Mouse (Mus musculus) kidney, adult 11 months (tissue): Measurements from ENCODE around the gene Rps6ka5.

Experiments
- DNase-seq: peaks from one replicate; pipeline ENCODE4 v3.0.0; 2022

Gene Rps6ka5

DNA sequence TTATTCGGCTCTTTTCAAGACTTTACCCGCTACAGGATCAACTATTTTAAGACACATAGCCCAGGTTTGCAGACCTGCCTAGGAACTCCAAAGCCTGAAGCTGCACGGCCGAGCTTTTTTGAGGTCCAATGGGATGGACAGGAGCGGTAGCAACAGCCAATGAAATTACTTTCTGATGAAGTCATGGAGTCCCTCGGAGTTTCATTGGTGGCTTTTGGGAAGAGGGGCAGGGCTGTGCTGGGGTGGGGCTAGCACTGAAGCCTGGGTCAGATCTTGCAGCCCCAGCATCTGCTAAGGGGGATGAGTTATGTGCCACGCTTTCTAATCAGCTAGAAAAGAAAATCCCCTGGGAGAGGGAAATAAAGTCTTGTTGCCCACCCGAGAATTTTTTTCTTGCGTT, 199.0 kb downstream of the Rps6ka5 start:
- peak; percentile 77 for DNase-seq

DNA sequence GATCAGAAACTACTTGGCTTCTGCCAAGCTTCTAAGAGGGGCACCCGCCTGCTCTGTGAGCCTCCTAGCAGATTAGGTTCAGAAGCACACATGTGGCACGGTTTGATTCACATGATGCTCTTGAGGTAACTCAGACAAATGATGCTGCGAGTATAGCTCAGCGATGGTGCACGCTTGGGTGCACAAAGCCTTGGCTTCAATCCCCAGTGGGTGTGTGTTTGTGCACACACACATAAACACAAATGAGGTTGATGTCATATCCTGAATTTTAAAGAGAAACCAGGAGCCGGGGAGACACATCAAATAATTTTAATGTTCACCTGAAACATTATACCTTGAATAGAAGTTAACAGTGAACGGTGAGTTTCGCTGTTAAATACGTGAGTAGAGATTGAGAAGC, 199.5 kb downstream of the Rps6ka5 start:
- no peak for DNase-seq

DNA sequence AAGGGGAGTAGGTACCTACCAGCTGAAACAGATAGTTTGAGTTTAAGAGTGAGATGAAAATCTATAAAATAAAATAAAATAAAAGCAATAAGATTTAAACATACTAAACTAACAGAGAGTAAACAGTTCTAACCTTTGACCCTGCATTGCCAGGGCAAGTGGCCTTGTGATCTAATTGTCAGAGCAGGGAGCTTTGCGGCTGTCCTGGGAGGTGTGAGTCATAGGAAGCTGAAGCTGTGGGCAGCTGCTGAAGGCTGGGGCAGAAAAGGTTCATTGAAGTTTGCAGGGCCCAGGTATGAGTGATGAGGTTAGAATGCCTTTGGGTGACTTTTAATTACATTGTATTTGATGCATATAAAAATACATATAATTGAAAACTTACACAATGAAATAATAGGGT, 200.8 kb downstream of the Rps6ka5 start:
- no peak for DNase-seq

DNA sequence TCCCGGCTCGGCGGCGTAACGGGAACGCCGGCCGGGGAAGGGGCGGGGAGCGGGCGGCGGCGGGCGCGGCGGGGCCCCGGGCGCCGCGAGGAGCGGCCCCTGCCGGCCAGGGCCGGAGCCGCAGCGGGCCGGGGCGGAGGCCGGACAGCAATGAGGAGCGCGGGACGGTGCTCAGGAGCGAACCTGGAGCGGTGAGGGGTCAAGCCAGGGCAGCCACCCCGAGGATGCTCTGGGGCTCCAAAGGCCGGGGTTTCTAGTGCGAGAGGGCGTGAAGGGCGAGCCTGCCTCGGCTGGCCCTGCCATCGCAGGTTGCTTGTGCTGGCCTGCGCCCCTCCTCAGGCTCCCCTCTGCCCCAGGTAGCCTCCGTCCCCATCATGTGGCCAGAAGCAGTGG, 206.0 kb downstream of the Rps6ka5 start, which contains the start of gene Ttc7b:
Ttc7b (minus strand) TSS at position 33 of the 393 bp plus-strand sequence.
- DNase-seq = peak; percentile 60

DNA sequence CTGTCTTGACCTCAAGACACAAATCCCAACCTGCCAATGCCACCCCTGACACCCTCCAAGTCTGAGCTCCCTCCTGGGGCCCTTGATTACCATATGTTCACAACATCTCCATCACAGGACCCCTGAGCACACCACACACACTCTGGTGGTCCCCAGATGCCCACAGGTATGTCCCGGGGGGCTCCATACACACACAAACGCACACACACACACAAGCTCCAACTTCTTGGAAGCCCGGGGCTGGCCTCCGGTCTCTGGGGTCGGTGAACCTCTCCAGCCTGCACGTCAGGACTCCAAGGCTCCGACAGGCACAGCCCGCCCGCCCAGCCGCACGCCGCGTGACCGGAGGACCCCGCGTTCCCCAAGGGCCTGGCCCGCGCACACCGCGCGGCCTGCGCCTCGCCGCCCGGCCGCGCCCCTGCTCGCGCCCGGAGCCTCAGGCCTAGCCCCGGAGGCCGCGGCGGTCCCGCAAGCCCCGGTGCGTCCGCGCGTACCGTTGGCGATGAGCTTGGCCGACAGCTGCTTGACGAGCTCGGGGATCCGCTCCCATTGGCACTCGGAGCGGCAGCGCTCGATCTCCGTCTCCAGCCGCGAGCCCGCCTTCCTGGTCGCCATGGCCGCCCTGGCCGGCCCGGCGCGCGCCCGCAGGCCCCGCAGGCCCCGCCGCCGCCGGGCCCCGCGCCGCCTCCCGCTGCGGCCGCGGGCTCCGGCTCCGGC, 206.5 kb downstream of the Rps6ka5 start:
- peak; percentile 55 for DNase-seq

DNA sequence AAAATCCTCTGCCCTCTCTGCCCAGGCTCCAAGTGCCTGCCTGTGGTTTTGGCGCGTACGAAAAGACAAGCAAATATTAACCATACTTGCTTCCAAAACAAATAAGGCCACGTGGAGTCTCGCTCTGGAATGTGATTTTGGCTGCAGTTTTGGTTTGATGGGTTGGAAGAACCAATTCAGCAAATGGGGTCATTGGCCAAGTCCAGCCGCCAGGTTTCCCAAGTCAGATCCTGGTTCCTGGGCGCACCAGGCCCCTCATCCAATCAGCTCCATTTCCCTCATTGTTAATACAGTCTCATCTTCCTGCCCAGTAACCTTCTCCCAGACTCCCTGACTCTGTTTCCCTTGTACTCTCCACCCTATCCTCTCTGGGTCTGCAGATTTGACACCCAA, 207.1 kb downstream of the Rps6ka5 start:
- peak; percentile 88 for DNase-seq

DNA sequence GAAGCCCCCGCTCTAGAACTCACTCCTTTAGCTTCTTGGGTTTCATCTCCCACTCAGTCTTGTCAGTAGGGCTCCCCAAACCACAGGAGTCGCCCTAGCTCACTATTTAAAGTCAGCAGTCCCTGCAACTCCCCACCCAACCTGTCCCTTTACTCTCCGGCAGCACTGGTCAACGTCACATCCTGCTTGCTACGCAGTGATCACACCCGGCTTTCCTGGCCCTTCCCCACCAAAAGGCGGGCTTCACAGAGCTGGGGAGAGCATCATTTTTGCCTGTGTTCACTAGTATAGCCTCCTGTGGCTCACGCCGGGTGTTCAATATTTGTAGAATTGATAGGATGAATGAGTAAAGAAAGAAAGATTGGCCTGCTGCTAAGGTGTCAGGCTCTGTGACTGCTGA, 209.4 kb downstream of the Rps6ka5 start:
- DNase-seq = no peak

DNA sequence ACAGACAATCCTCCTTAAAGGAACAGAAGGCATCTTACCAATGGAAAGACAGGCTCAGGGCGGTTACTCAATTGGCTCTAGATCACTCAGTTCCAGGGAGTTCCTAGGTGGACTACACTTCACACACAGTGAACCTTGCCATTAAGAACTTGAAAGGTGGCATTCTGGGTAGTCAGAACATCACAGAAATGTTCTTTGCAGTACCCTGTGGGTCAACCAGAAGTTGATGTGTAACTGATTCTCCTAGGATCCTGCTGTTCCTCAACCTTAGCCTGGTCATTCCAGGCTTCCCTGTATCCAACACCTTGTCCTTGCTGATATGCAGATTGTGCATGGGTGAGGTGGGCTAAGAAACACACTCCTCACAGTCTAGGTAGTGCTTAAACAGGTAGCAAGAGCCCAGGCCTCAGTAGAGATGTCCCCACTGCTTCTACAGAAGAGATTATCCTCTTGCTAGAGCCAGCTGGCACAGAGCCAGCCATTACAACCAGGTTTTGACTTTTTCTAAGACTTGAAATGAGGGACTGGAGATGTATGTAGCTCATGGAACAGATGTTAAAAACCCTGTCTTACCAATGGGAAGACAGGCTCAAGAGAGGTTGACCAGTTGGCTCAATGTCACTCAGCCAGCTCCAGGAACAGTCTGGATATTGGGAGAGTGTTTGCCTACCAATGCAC, 210.5 kb downstream of the Rps6ka5 start:
- DNase-seq = peak; percentile 68

DNA sequence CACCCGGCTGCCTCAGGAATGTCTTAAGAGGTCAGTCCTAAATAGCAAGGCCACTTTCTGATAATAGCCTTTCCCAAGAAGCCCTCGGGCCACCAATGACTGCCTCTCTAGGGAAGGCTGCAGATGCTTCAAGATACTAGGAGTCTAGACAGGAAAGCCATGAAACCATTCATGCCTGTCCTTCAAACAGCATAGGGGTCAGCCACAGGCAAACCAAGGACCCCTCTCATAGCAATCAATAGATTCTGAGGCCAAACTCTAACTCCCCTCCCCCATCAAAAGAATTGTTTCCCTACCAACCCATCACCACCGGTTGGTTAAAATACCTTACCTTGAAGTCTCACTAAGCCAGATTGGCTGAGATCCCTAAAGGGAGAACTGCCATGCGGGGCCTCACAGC, 211.3 kb downstream of the Rps6ka5 start:
- no peak for DNase-seq

DNA sequence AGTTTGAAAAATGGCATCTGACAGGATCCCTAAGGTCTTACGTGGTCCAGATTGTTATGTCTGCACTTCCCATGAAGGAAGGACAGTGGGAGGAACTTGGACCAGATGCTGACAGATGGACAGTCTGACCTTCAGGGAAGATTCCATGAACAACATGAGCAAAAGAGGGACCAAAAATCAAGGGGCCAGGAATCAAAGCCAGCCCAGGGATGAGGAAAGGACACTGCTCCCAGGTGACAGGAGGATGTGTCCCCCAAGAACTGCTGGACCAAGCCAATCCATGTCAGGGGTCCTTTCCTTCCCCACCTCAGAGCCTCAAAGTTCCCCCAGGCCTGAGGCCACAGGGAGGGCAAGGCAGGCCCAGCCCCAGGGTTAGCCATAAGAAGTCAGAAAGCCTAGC, 212.2 kb downstream of the Rps6ka5 start:
- no peak for DNase-seq

DNA sequence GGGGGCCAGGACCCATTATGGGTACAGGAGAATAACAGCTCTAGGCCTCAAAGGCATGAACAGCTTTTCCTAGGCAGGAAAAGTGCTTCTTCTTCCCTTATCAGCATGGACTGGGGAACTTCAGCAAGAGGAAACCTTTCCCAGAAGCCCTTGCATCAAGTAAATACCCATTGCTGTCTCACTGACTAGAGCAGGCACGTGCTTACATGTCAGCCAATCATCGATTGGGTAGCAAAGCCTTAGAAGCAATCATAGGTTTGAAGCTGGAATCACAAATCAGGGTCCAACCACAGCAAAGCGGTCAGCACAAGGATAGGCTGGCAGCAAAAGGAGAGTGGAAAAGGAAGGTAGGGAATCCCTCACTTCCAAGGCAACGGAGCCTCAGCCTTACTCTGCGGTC, 213.7 kb downstream of the Rps6ka5 start:
- no peak for DNase-seq

DNA sequence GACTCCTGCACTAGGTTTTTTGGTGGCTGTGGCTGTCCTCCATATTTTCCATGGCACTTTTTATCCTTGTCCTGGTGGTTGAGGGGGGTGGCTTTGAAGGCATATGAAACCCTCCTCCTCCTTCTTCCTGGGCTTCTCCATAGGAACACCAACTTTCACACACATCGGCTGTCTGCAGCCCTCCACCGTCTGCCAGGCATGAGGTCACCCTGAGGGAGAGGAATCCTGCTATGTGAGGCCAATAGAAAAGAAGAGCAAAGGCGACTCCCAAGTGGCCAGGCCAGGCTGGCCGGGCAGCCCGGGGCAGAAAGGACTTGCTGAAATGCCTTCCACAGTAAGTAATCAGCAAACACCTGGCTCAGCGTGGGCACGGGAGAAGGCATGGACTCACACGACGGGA, 214.1 kb downstream of the Rps6ka5 start:
- DNase-seq = no peak

DNA sequence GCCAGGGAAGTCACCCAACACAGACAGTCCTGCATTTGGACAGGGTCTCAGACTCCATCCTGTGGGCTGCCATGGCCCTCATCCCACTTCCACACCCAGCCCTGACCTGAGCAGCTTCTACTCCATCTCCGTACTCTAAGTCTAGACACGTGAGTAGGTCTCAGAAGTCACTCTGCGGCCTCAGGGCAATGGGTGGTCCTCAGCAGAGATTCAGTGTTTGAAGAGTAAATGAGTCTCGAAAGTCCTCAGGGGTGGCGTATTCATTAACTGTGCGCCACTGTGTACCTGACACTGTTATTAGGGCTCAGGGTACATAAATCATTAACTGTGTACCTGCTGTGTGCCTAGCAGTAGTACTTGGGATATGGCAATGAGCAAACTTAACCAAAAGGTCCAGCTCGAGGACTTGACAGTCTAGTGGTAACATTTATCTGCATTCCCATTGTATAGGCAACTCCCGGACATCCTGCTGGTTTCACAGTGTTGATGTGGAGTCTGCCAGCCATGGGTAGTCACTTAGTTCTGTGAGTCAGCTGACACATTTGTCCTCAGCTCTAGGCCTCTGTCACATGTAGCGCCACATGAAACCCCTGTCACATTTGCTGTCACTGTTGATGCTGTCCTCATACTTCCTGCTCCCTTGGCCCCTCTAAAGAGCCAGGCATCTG, 217.0 kb downstream of the Rps6ka5 start:
- no peak for DNase-seq

DNA sequence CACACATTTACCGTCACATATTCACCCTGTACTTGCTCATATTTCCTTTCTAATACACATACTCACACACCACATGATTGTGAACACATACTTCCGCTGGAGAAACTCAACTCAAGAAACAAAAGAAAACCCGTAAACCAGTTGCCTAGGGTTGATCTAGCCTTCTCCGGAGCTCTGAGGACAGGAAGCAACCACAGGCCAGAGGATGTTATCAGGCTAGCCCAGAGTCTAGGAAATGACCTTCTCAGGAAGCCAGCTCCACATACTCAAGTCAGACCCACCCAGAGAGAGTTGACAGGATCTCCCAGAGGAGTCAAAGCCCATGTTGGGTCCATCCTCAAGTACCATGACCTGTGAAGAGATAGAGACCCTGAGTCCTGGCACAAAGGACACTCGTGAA, 218.1 kb downstream of the Rps6ka5 start:
- no peak for DNase-seq

DNA sequence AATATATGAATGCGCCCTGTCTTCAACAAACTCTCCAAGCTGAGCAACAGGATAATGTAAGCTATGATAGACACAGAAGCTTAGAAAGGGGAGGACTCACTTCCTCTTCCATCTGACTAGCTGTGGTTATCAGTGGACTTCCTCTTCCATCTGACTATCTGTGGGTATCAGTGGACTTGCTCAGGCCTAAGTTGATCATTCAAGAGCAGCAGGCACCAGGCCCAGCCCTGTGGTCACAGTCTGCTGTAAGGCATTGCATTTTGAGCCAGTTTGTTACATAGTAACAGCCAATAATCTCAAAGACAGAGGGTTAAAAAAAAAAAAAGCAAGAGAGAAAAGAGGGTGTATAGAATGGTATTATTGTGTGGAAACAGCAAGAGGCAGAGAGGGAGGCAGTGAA, 221.3 kb downstream of the Rps6ka5 start:
- DNase-seq = no peak

DNA sequence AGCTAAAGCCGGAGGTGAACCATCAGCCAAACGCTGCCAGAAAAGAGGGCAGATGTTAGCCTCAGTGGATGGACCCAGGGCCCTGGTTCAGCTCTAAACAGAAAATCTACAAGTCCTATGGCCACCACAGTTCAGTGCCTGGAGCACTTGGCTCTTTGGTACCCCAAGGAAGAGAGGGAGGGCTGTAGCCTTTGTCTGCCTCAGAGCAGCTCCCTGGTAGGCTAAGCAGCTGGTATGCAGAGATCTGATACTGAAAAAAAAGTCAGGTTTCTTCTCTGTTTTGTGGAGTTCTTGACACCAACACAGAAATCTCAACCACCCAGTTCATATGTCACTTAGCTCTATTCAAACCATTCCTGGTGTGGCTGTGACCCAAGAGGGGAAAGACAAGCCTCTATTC, 222.2 kb downstream of the Rps6ka5 start:
- no peak for DNase-seq

DNA sequence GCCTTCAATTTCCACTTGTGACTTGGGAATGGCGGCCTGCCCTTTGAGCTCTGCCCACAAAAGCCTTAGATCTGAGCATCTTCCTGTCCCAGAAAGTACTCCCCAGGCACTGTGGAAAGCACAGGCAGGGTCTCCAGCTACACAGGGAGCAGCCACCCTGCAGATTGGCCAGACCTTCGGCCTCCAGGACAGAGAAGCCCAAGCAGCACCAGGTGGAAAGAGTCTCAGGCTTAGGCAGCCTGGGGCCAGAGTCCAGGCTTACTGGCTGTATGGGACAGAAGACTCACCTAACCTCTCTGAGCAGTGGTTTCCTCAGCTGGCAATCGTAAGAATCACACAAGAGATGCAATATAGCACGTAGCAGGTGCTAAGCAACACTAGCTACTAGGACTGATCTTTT, 223.1 kb downstream of the Rps6ka5 start:
- no peak for DNase-seq

DNA sequence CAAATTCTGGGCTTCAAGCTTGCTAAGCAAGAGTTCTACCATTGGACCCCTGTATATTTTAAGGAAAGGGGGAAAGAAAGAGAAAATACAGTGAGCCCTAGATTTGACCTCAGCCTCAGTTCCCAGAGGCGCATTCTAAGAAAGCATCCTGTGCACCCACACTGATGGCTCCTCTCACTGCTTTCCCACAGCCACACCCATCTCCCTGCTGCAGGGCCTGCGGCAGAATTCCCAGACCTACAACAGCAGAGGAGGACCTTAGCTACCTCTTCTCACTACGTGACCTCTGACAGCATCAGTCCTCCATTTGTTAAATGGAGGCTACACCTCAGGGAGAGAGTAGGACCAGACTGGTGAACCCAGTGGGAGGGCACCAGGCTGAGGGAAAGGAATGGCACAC, 224.2 kb downstream of the Rps6ka5 start:
- DNase-seq = no peak

DNA sequence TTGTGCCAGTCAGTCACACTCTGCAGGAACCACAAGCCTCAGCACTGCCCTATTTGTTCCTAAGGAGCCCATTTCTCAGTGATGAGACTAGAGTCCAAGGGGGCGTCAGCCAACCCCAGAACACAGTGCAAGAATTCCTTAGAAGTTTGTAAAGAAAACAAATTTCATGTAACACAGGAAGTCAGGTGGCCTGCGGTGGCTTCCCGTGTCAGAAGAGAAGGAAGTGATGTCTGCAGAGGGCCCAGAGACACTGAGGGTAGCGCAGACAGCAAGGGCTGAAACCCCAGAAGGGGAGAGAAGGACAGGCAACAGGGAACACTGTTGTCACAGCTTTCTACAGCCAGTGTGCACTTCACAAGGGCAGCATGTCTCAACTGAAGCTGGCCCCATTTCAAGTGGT, 225.5 kb downstream of the Rps6ka5 start:
- no peak for DNase-seq

DNA sequence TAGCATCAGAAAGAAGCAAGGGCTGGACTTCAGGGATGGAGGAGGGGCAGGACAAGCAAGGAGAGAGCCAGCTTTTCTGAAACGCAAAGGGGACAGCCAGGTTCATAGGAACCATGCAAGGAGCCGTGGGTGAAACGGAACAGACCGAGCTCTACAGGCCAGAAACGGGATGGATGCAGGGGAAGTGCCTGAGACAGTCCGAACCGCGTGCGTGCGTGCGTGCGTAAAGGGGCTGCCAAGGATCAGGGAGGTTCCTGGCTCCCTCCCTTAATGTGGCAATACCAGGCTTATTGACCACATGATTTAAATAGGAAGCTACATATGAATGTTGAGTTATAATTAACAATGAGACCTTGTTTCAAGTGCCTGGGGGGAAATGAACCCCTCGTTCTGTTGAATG, 227.3 kb downstream of the Rps6ka5 start:
- DNase-seq = no peak
